Mouse (Mus musculus): Measurements from ENCODE around the gene Ier5. TPM values are rescaled to one million over a fixed set of nuclear protein-coding genes. Genes with fewer than 3 reads are reported as not detected.

The Ier5 gene
- total RNA-seq, 2 experiments from 2014 or later: 60.4 to 75.1 TPM

GRCm38 (mm10) chr1:155050174-155050573 lies 49.3 kb downstream of the Ier5 start:
- DNase-seq (ENCODE audit: extremely low spot score in 1 of 2, low spot score in 2 of 2): peak in 1 of 2 experiments; percentile 47
- TF ChIP-seq CTCF (IDR thresholded peaks at IDR 0.05): no peak
- Histone ChIP-seq H3K4me3 (no peak overlapping the region), H3K27ac (peak overlapping the region; percentile 90)
- intact Hi-C loops (cut with DNase I): loop anchor here (2.0 kb wide), 1 partner anchor 33 kb away; no protein-coding TSS in a partner anchor

- H3K27ac ChIP-seq: peak overlapping the region; percentile 58
- TF ChIP-seq CTCF (IDR thresholded peaks at IDR 0.05): peak; percentile 98
- intact Hi-C loops (cut with DNase I): loop anchor here (1.0 to 5.0 kb wide), 4 partner anchors 50 to 233 kb away; partner anchors contain the start of gene Ier5
- DNase-seq (ENCODE audit: extremely low spot score in 1 of 2, low spot score in 2 of 2): peak; percentile 90 to 95
- no peak overlapping the region for H3K4me3 ChIP-seq
These were observed 50.5 kb downstream of the Ier5 start for GRCm38 (mm10) chr1:155048947-155049346.

Other genes with a start within 250 kb of the Ier5 start
- gene Cacna1e, start 215.1 kb downstream of the Ier5 start, total RNA-seq (2021): 100 to 1,000 TPM; 173 to 190 TPM
- 1 to 10 TPM; 2.1 to 3.1 TPM for gene Mr1, start 47.2 kb upstream of the Ier5 start, total RNA-seq (2021)
- 100 to 1,000 TPM; 114 to 120 TPM for gene Stx6, start 59.1 kb upstream of the Ier5 start, total RNA-seq (2021)
- gene BC034090, start 144.8 kb upstream of the Ier5 start, total RNA-seq (2021): 10 to 100 TPM in 1 of 2 experiments, 1 to 10 TPM in 1; 9.9 to 14.7 TPM

Data from left cerebral cortex, adult 2 months (tissue).